In the genomic region with DNA sequence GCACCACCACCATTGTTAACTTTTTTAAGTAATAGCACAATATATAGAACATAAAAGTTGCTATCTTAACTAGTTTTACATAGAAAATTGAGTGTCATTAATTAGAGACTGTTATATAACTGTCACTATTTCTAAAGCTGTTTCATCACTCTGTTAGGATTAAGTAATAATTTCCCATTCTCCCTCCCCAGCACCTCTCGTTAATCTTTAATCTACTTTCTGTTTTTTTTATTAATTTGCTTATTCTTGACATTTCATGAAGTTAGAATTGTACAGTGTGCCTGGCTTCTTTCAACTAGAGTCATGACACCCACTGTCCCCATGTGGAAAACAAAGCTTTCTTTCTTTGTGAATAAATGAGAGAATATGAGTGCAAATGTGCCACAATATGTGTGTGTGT, we compare ENCODE assay signal across 21 mouse cellular contexts.
DNase-seq lines count a peak whose midpoint lies in the region; ATAC-seq and TF ChIP-seq lines count a peak whose summit lies in the region.
"Had no signal": no experiment of that assay in that cellular context is flagged by ENCODE, and none has a peak within 500 bp of the region (broad histone marks: within the 10 kb centered on the region; RNA-seq: fewer than 3 reads in every experiment).

No protein-coding gene starts in this region.

- H3K27ac ChIP-seq in kidney, adult 2 months (ENCODE audit: insufficient read depth, low read depth, low read length): peak overlapping the region; percentile 68
- H3K27ac ChIP-seq in kidney, embryonic 16.5 days (ENCODE audit: low read length): no peak overlapping the region
- no peak overlapping the region for H3K27ac ChIP-seq in kidney, embryonic 15.5 days
- peak overlapping the region; percentile 69 for H3K27ac ChIP-seq in liver, adult 2 months (replicated peaks; ENCODE audit: insufficient read depth, low read depth, low read length)
- no peak overlapping the region for H3K27ac ChIP-seq in liver, postnatal 0 days (ENCODE audit: low read depth)

- no peaks in the 10 kb centered on the region for H3K79me2 ChIP-seq in liver, adult 2 months (ENCODE audit: control insufficient read depth, insufficient read depth, low read length)

- DNase-seq in kidney, adult 2 months: peak; percentile 33
- DNase-seq in kidney, adult 9 months: peak; percentile 53
- DNase-seq in liver, adult 2 months (ENCODE audit: extremely low read depth, low read depth, low spot score): peak; percentile 69
- DNase-seq in liver, postnatal 0 days: no peak
- DNase-seq: adrenal gland, adult 2 months; adrenal gland, adult 8-10 months; adrenal gland, postnatal 10 days; adrenal gland, postnatal 14 days; adrenal gland, postnatal 25 days; adrenal gland, postnatal 36 days; B cell, adult 2 months; cerebellum, adult 11 months; cerebellum, adult 11-12 months; cerebellum, adult 18-20 months had no signal

- no peak overlapping the region for H3K9ac ChIP-seq in kidney, embryonic 16.5 days (replicated peaks; ENCODE audit: low read length)
- no peak overlapping the region for H3K9ac ChIP-seq in kidney, embryonic 15.5 days
- H3K9ac ChIP-seq in liver, adult 2 months (ENCODE audit: low read depth, low read length): no peak overlapping the region
- no peak overlapping the region for H3K9ac ChIP-seq in liver, postnatal 0 days (replicated peaks)

- no peak overlapping the region for H3K4me2 ChIP-seq in kidney, embryonic 16.5 days (replicated peaks; ENCODE audit: low read depth, low read length)
- H3K4me2 ChIP-seq in kidney, embryonic 15.5 days: no peak overlapping the region
- H3K4me2 ChIP-seq in liver, postnatal 0 days (ENCODE audit: low read depth, low read length): no peak overlapping the region

- WGBS in kidney, adult 2 months: 44% methylated on average over 1 of the region's 1 CpGs
- 60% methylated on average over 1 of the region's 1 CpGs for WGBS in kidney, embryonic 16.5 days
- WGBS in kidney, embryonic 15.5 days: 77% methylated on average over 1 of the region's 1 CpGs
- 16% methylated on average over 1 of the region's 1 CpGs for WGBS in liver, adult 2 months
- 59% methylated on average over 1 of the region's 1 CpGs for WGBS in liver, postnatal 0 days (ENCODE audit: insufficient replicate concordance)

- no peaks in the 10 kb centered on the region for H3K27me3 ChIP-seq in kidney, adult 2 months (replicated peaks; ENCODE audit: control insufficient read depth, insufficient read depth, low read length)
- peaks cover 7% of the 10 kb centered on the region; the same call in 1 of the 2 replicates for H3K27me3 ChIP-seq in kidney, embryonic 16.5 days (ENCODE audit: insufficient read depth, low read length)
- peaks cover 4% of the 10 kb centered on the region; the same call in 1 of the 2 replicates for H3K27me3 ChIP-seq in kidney, embryonic 15.5 days
- H3K27me3 ChIP-seq in liver, adult 2 months (ENCODE audit: control insufficient read depth, insufficient read depth, low read length): no peaks in the 10 kb centered on the region
- H3K27me3 ChIP-seq in liver, postnatal 0 days (ENCODE audit: insufficient read depth, low read length): no peaks in the 10 kb centered on the region
- H3K27me3 ChIP-seq: CH12.LX had no signal

- H3K4me1 ChIP-seq in kidney, adult 2 months (ENCODE audit: control insufficient read depth, insufficient read depth, low read length): no peaks in the 10 kb centered on the region; the same call in 1 of the 2 replicates
- no peaks in the 10 kb centered on the region for H3K4me1 ChIP-seq in kidney, embryonic 16.5 days (ENCODE audit: insufficient read depth, low read length)
- no peaks in the 10 kb centered on the region for H3K4me1 ChIP-seq in kidney, embryonic 15.5 days
- H3K4me1 ChIP-seq in liver, adult 2 months (ENCODE audit: control insufficient read depth, insufficient read depth, low read length): peaks cover 3% of the 10 kb centered on the region; the same call in 1 of the 2 replicates
- no peaks in the 10 kb centered on the region for H3K4me1 ChIP-seq in liver, postnatal 0 days (ENCODE audit: insufficient read depth)

- no peak for TF ChIP-seq CTCF in kidney, adult 2 months (conservative IDR thresholded peaks at IDR 0.05; ENCODE audit: insufficient read depth, insufficient read length, low read depth, low read length)
- TF ChIP-seq CTCF in liver, adult 2 months (IDR thresholded peaks at IDR 0.05; ENCODE audit: low read depth, low read length): no peak
- no peak for TF ChIP-seq CTCF in liver, postnatal 0 days (IDR thresholded peaks at IDR 0.05; ENCODE audit: low read depth)

- no peaks in the 10 kb centered on the region for H3K9me3 ChIP-seq in kidney, embryonic 16.5 days (ENCODE audit: low read length)
- H3K9me3 ChIP-seq in kidney, embryonic 15.5 days (replicated peaks): no peaks in the 10 kb centered on the region
- no peaks in the 10 kb centered on the region for H3K9me3 ChIP-seq in liver, postnatal 0 days (ENCODE audit: low read length)
- H3K9me3 ChIP-seq: G1E had no signal

- TF ChIP-seq EP300 in liver, postnatal 0 days (IDR thresholded peaks at IDR 0.05; ENCODE audit: low read depth): no peak

- H3K36me3 ChIP-seq in kidney, adult 2 months (ENCODE audit: control insufficient read depth, insufficient read depth, low read length): no peaks in the 10 kb centered on the region
- no peaks in the 10 kb centered on the region for H3K36me3 ChIP-seq in kidney, embryonic 16.5 days (ENCODE audit: insufficient read depth, low read length)
- no peaks in the 10 kb centered on the region for H3K36me3 ChIP-seq in kidney, embryonic 15.5 days
- no peaks in the 10 kb centered on the region for H3K36me3 ChIP-seq in liver, adult 2 months (ENCODE audit: control insufficient read depth, insufficient read depth, low read length)
- no peaks in the 10 kb centered on the region for H3K36me3 ChIP-seq in liver, postnatal 0 days (replicated peaks; ENCODE audit: insufficient read depth, low read length)
- H3K36me3 ChIP-seq: G1E had no signal

- no peak overlapping the region for H3K4me3 ChIP-seq in kidney, adult 2 months (ENCODE audit: insufficient read depth, low read depth, low read length)
- no peak overlapping the region for H3K4me3 ChIP-seq in kidney, embryonic 16.5 days (ENCODE audit: low read length)
- H3K4me3 ChIP-seq in kidney, embryonic 15.5 days (replicated peaks): no peak overlapping the region
- no peak overlapping the region for H3K4me3 ChIP-seq in liver, adult 2 months (ENCODE audit: insufficient read depth, low read depth, low read length)
- no peak overlapping the region for H3K4me3 ChIP-seq in liver, postnatal 0 days (ENCODE audit: low read depth, low read length)

- no peak for ATAC-seq in kidney, embryonic 16.5 days (ENCODE audit: low FRiP score, low TSS enrichment)
- ATAC-seq in kidney, embryonic 15.5 days (replicated peaks; ENCODE audit: low FRiP score): no peak
- no peak for ATAC-seq in liver, postnatal 0 days
- ATAC-seq: activated CD4-positive, CD25-positive, alpha-beta regulatory T cell, adult 4 months; CD4-positive, CD25-positive, alpha-beta regulatory T cell, adult 4 months; Patski had no signal

- TF ChIP-seq POLR2A in kidney, adult 2 months (IDR thresholded peaks at IDR 0.05; ENCODE audit: low read depth, low read length): no peak
- no peak for TF ChIP-seq POLR2A in liver, adult 2 months (IDR thresholded peaks at IDR 0.05; ENCODE audit: extremely low read depth, insufficient read depth, low read length)

Comparison
In these comparisons a context has a peak if more than half of its experiments do, and no peak if none do; other contexts are left out.
1. H3K27ac ChIP-seq: peak in kidney, adult 2 months (single experiment) and liver, adult 2 months (single experiment); none in kidney, embryonic 16.5 days (single experiment), kidney, embryonic 15.5 days (single experiment) and liver, postnatal 0 days (single experiment).